Mouse (Mus musculus) layer of hippocampus, adult 2 months (tissue): ENCODE data around the gene Tcl1b1. TPM values are rescaled to one million over a fixed set of nuclear protein-coding genes. Genes with fewer than 3 reads are reported as not detected.
"Not testable (repeated sequence)": the region's sequence is repeated elsewhere in the genome, so short reads cannot be mapped to it uniquely, and the experiment has no call there.

Experiments
- DNase-seq, 2 experiments: peaks; one replicate each; pipeline ENCODE4 v3.0.0; 2022; ENCODE audit warnings: low spot score in 2 of 2
- H3K27ac ChIP-seq: fragments of 200-600 bp; 2 replicates; pipeline ENCODE4 v1.8.1; 2022
- H3K4me3 ChIP-seq: fragments of 200-600 bp; 2 replicates; pipeline ENCODE4 v1.8.1; 2022; ENCODE audit warnings: mild to moderate bottlenecking
- CTCF ChIP-seq: fragments of 200-600 bp; conservative IDR thresholded peaks from 2 replicates; pipeline ENCODE4 v1.8.1; 2022; ENCODE audit warnings: antibody characterized with exemption, mild to moderate bottlenecking, moderate library complexity
- total RNA-seq, 2 experiments: library from RNA; stranded (reverse); gene quantifications; 2 replicates each; pipeline ENCODE4 v1.2.3; 2021

The Tcl1b1 gene
- total RNA-seq, 2 experiments from 2014 or later: not detected

- Histone ChIP-seq H3K27ac (no peak overlapping the region), H3K4me3 (no peak overlapping the region)
- TF ChIP-seq CTCF: no peak
- DNase-seq: no peak
These were observed 648 bp upstream of the Tcl1b1 start for GRCm38 (mm10) chr12:105158842-105159241.

- no peak overlapping the region for H3K27ac ChIP-seq
- no peak overlapping the region for H3K4me3 ChIP-seq
- TF ChIP-seq CTCF: no peak
- no peak for DNase-seq
These were observed 7.2 kb downstream of the Tcl1b1 start for GRCm38 (mm10) chr12:105166734-105167133.

GRCm38 (mm10) chr12:105173366-105173765, 13.9 kb downstream of the Tcl1b1 start:
- no peak overlapping the region for H3K4me3 ChIP-seq
- TF ChIP-seq CTCF: no peak
- no peak for DNase-seq
- no peak overlapping the region for H3K27ac ChIP-seq

GRCm38 (mm10) chr12:105174318-105174717, 14.8 kb downstream of the Tcl1b1 start:
- not testable (repeated sequence) for H3K27ac ChIP-seq, H3K4me3 ChIP-seq
- DNase-seq: peak; percentile 13 to 73
- TF ChIP-seq CTCF: peak; percentile 66

GRCm38 (mm10) chr12:105176044-105176443, 16.6 kb downstream of the Tcl1b1 start, which contains the start of gene Tcl1b5:
Gene Tcl1b5, plus strand, starts transcription at chr12:105176344.
- DNase-seq, H3K27ac ChIP-seq, H3K4me3 ChIP-seq: not testable (repeated sequence)

GRCm38 (mm10) chr12:105181040-105181644, 21.7 kb downstream of the Tcl1b1 start:
- not testable (repeated sequence) for H3K4me3 ChIP-seq, DNase-seq, H3K27ac ChIP-seq

GRCm38 (mm10) chr12:105188980-105189379, 29.5 kb downstream of the Tcl1b1 start:
- H3K4me3 ChIP-seq, H3K27ac ChIP-seq: not testable (repeated sequence)
- peak; percentile 66 for TF ChIP-seq CTCF
- peak in 1 of 2 experiments; percentile 30 for DNase-seq

GRCm38 (mm10) chr12:105190743-105191142, 31.3 kb downstream of the Tcl1b1 start, which contains the start of gene Tcl1b3:
Gene Tcl1b3, plus strand, starts transcription at chr12:105191043.
- not testable (repeated sequence) for DNase-seq, H3K27ac ChIP-seq, H3K4me3 ChIP-seq

- not testable (repeated sequence) for H3K27ac ChIP-seq, DNase-seq
These were observed 40.4 kb downstream of the Tcl1b1 start for GRCm38 (mm10) chr12:105199684-105200497.

GRCm38 (mm10) chr12:105201657-105202056, 42.2 kb downstream of the Tcl1b1 start, which contains the start of gene Tcl1b4:
Gene Tcl1b4, plus strand, starts transcription at chr12:105201957.
- not testable (repeated sequence) for H3K27ac ChIP-seq, H3K4me3 ChIP-seq, DNase-seq

More at GRCm38 (mm10) chr12:105199684-105200497, 40.4 kb downstream of the Tcl1b1 start:
- H3K4me3 ChIP-seq: not testable (repeated sequence)

GRCm38 (mm10) chr12:105207071-105207470, 47.6 kb downstream of the Tcl1b1 start:
- TF ChIP-seq CTCF: no peak
- H3K27ac ChIP-seq: no peak overlapping the region
- no peak for DNase-seq
- H3K4me3 ChIP-seq: no peak overlapping the region

- H3K4me3 ChIP-seq: no peak overlapping the region
- no peak overlapping the region for H3K27ac ChIP-seq
- no peak for DNase-seq
- TF ChIP-seq CTCF: no peak
These were observed 49.0 kb downstream of the Tcl1b1 start for GRCm38 (mm10) chr12:105208441-105208840.

- no peak for TF ChIP-seq CTCF
- no peak overlapping the region for H3K27ac ChIP-seq
- DNase-seq: no peak
- H3K4me3 ChIP-seq: no peak overlapping the region
These were observed 49.7 kb downstream of the Tcl1b1 start for GRCm38 (mm10) chr12:105209231-105209630.

Other genes with a start within 250 kb of the Tcl1b1 start
- gene Syne3, start 149.9 kb upstream of the Tcl1b1 start, total RNA-seq: 1 to 10 TPM; 1.7 to 1.8 TPM
- gene Glrx5, start 127.0 kb upstream of the Tcl1b1 start, total RNA-seq: 10 to 100 TPM; 43.9 to 47.0 TPM
- gene Tcl1b2, start 13.7 kb upstream of the Tcl1b1 start, total RNA-seq: not detected
- gene Tcl1b5, start 16.7 kb downstream of the Tcl1b1 start, total RNA-seq: not detected
- gene Tcl1b3, start 31.4 kb downstream of the Tcl1b1 start, total RNA-seq: not detected
- not detected for gene Tcl1b4, start 42.3 kb downstream of the Tcl1b1 start, total RNA-seq
- gene Tcl1, start 63.1 kb downstream of the Tcl1b1 start, total RNA-seq: not detected
- gene Tunar, start 174.2 kb downstream of the Tcl1b1 start, total RNA-seq: 10 to 100 TPM; 16.6 to 17.3 TPM